Mouse (Mus musculus) hindbrain, embryonic 12.5 days (tissue): ENCODE measurements around the gene Abcd4. TPM values are rescaled to one million over a fixed set of nuclear protein-coding genes. Genes with fewer than 3 reads are reported as not detected.
A peak's percentile ranks its signal among the peaks of the same experiment; 100 is the strongest.

Experiments used
- ATAC-seq: fragments of 200-750 bp; cut with Nextera tagmentation; 2 replicates; pipeline ENCODE4 v1.8.0; 2017; ENCODE audit warnings: moderate TSS enrichment; ENCODE audit not compliant: low FRiP score
- H3K27ac ChIP-seq: fragments of 300-500 bp; sonication (generic); 2 replicates; pipeline ENCODE4 v1.5.1; 2016; ENCODE audit warnings: mild to moderate bottlenecking
- H3K27me3 ChIP-seq: fragments of 300-500 bp; sonication (generic); 2 replicates; pipeline ENCODE4 v1.6.1; 2016; ENCODE audit warnings: mild to moderate bottlenecking
- H3K36me3 ChIP-seq: fragments of 300-500 bp; sonication (generic); 2 replicates; pipeline ENCODE4 v1.6.1; 2016; ENCODE audit warnings: mild to moderate bottlenecking
- H3K4me1 ChIP-seq: fragments of 300-500 bp; sonication (generic); 2 replicates; pipeline ENCODE4 v1.6.1; 2016
- H3K4me2 ChIP-seq: fragments of 300-500 bp; sonication (generic); replicated peaks from 2 replicates; pipeline ENCODE4 v1.6.1; 2016; ENCODE audit warnings: mild to moderate bottlenecking
- H3K4me3 ChIP-seq: fragments of 300-500 bp; sonication (generic); 2 replicates; pipeline ENCODE4 v1.5.1; 2016; ENCODE audit warnings: mild to moderate bottlenecking
- H3K9ac ChIP-seq: fragments of 300-500 bp; sonication (generic); 2 replicates; pipeline ENCODE4 v1.6.1; 2016; ENCODE audit warnings: mild to moderate bottlenecking, moderate library complexity
- H3K9me3 ChIP-seq: fragments of 300-500 bp; sonication (generic); replicated peaks from 2 replicates; pipeline ENCODE4 v1.6.1; 2016; ENCODE audit warnings: mild to moderate bottlenecking
- WGBS: fragments of 180-500 bp; shearing (Covaris S2); methylation state at CpG from one replicate; pipeline ENCODE4 v1.1.7; 2016; 5-methylcytosine and 5-hydroxymethylcytosine counted together
- polyA plus RNA-seq: library from polyadenylated mRNA; unstranded; fragments of >200 nt; fragmentation: Nextera tagmentation; extraction: Ambion mirVana; gene quantifications from 2 replicates; pipeline ENCODE4 v1.2.1, GENCODE M21; 2016

Abcd4 gene
- polyA plus RNA-seq = 13.7 and 17.1 TPM in 2 replicates

DNA sequence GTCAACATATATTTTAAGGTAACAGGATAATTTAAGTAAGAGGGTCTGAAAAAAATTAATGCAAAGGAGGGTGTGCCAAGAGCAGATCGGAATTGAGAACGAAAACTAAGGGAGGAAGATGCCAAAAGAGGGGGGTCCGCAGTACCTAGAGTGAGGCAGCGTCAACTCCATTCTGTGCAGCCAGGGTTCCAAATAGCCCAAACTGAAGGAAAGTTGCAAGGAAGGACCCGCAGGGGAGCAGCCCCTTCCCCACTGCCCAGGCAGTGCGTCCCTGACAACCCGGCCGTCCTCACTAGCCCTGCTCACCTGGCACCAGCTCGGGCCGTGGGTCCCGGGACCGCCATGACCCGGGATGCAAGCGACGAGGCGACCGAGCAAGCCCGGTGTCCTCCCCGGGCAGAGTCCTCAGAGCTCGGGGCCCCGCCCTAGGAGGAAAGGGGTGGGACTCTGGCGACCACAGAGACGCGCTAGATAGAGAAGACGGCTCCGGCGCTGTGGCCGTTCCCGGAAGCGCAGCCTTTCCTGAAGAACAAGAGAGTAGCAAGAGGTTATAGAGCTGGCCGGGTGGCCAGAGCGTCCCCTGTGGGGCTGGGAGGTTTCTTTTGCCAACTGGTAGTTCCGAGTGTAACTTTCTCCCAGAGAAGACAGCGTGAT is at the start of gene Abcd4:
Gene Abcd4 (minus strand): TSS at position 437 of the 654 bp plus-strand sequence.
- no peak within 1 kb of the TSS for H3K27ac ChIP-seq
- WGBS = under 1% methylated on average over 34 of the region's 34 CpGs
- H3K9me3 ChIP-seq = no peaks in the 10 kb centered on the region

DNA sequence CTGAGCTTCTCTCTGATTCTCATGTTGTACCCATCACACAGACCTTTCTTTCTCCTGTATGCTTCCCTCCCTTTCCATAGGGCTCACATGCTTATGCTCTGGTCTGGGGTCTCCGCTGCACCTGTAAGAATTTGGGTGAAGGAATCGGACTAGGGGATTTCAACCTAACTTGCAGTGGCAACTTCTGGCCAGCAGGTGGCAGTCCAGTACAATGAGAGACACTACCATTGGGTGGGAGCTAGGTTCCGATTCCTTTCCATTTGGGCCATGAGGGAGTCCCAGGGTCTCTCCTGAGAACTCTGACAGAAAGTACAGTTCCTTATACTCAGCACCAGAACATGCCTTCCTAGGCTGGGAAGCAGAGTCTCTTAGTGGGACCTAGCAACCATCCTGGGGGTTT is 36.7 kb upstream of the Abcd4 start:
- no peak overlapping the region for H3K4me3 ChIP-seq
- no peaks in the 10 kb centered on the region for H3K36me3 ChIP-seq
- no peak overlapping the region for H3K9ac ChIP-seq
- H3K27me3 ChIP-seq = peaks cover 19% of the 10 kb centered on the region; the same call in 1 of the 2 replicates
- H3K9me3 ChIP-seq = no peaks in the 10 kb centered on the region
- no peak overlapping the region for H3K4me2 ChIP-seq
- WGBS = 20% methylated on average over 3 of the region's 3 CpGs
- ATAC-seq = no peak
- H3K27ac ChIP-seq = no peak overlapping the region
- H3K4me1 ChIP-seq = no peaks in the 10 kb centered on the region

More for the DNA sequence above, at the start of gene Abcd4:
- ATAC-seq = peak; percentile 98
- Histone ChIP-seq H3K4me3 (peak within 1 kb of the TSS; percentile 73), H3K36me3 (no peaks in the 10 kb centered on the region), H3K4me2 (peak within 1 kb of the TSS; percentile 59), H3K4me1 (peaks cover 13% of the 10 kb centered on the region), H3K9ac (peak within 1 kb of the TSS; percentile 84), H3K27me3 (no peaks in the 10 kb centered on the region)

GRCm38 (mm10) chr12:84650234-84650633 is 33.0 kb upstream of the Abcd4 start:
- ATAC-seq = no peak
- Histone ChIP-seq H3K36me3 (no peaks in the 10 kb centered on the region), H3K4me3 (no peak overlapping the region), H3K4me1 (no peaks in the 10 kb centered on the region), H3K27me3 (peaks cover 19% of the 10 kb centered on the region; the same call in 1 of the 2 replicates), H3K9ac (no peak overlapping the region), H3K27ac (no peak overlapping the region), H3K4me2 (no peak overlapping the region), H3K9me3 (no peaks in the 10 kb centered on the region)
- 84% methylated on average over 13 of the region's 13 CpGs for whole genome bisulfite sequencing

GRCm38 (mm10) chr12:84640654-84641053 is 23.4 kb upstream of the Abcd4 start, which contains the start of gene Vrtn:
Gene Vrtn, plus strand, starts transcription at chr12:84641019.
- Histone ChIP-seq H3K4me1 (no peaks in the 10 kb centered on the region), H3K4me2 (no peak within 1 kb of the TSS), H3K36me3 (no peaks in the 10 kb centered on the region), H3K27me3 (peaks cover 55% of the 10 kb centered on the region), H3K9me3 (no peaks in the 10 kb centered on the region), H3K9ac (no peak within 1 kb of the TSS), H3K27ac (no peak within 1 kb of the TSS), H3K4me3 (no peak within 1 kb of the TSS)
- WGBS = 8% methylated on average over 9 of the region's 9 CpGs
- ATAC-seq = no peak

DNA sequence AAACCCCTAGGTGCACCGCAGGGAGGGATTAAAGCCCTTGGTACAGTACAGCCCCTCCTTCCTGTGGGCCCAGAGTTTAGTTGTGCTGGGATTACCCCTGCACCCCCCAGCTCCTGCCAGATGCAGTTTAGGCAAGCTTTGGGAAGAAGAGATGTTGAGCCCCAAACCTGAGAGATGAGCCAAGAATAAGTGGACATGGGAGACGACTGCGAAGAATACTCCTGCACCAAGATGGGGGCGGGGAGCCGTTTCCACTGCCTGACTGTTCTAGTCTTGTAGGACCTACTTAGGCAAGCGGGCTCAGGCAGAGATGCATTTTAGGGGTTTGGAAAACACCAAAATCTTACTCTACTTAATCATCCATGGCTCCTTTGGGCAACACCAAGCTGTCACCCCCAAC is 23.0 kb upstream of the Abcd4 start:
- WGBS = 7% methylated on average over 6 of the region's 6 CpGs
- H3K4me2 ChIP-seq = no peak overlapping the region
- no peak overlapping the region for H3K27ac ChIP-seq
- no peak for ATAC-seq
- H3K9me3 ChIP-seq = no peaks in the 10 kb centered on the region
- H3K4me3 ChIP-seq = no peak overlapping the region
- peaks cover 55% of the 10 kb centered on the region for H3K27me3 ChIP-seq
- no peaks in the 10 kb centered on the region for H3K4me1 ChIP-seq
- H3K9ac ChIP-seq = no peak overlapping the region
- H3K36me3 ChIP-seq = no peaks in the 10 kb centered on the region

GRCm38 (mm10) chr12:84631867-84632266 is 14.7 kb upstream of the Abcd4 start:
- H3K36me3 ChIP-seq = no peaks in the 10 kb centered on the region
- WGBS = 80% methylated on average over 3 of the region's 3 CpGs
- no peaks in the 10 kb centered on the region for H3K4me1 ChIP-seq
- no peak overlapping the region for H3K4me3 ChIP-seq
- H3K4me2 ChIP-seq = no peak overlapping the region
- H3K9me3 ChIP-seq = no peaks in the 10 kb centered on the region
- no peaks in the 10 kb centered on the region for H3K27me3 ChIP-seq
- no peak overlapping the region for H3K27ac ChIP-seq
- no peak for ATAC-seq
- H3K9ac ChIP-seq = no peak overlapping the region

DNA sequence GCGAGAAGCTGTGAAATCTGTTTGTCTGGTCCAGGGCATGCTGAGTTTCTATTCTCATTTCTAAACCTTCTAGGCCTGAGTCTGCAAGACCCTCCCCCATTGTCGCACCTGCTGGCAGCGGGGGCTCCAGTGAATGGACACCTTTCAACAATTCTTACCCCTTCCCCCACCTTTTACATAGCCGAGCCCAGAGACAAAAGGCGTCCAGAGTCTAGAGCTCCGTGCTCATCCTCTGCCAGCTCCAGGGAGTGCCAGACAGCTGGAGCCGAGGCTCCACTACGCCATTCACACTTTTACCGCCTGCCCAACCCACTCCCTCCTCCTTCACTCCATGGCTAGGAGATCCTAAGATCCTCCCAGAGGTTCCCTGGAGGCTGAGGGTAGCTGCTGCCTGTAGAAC is 7.9 kb upstream of the Abcd4 start:
- 3% methylated on average over 9 of the region's 9 CpGs for WGBS
- Histone ChIP-seq H3K4me2 (peak overlapping the region; percentile 40), H3K27ac (no peak overlapping the region), H3K4me1 (peaks cover 13% of the 10 kb centered on the region; the same call in 1 of the 2 replicates), H3K27me3 (peaks cover 13% of the 10 kb centered on the region), H3K4me3 (no peak overlapping the region), H3K9ac (no peak overlapping the region), H3K9me3 (no peaks in the 10 kb centered on the region), H3K36me3 (no peaks in the 10 kb centered on the region)
- no peak for ATAC-seq

DNA sequence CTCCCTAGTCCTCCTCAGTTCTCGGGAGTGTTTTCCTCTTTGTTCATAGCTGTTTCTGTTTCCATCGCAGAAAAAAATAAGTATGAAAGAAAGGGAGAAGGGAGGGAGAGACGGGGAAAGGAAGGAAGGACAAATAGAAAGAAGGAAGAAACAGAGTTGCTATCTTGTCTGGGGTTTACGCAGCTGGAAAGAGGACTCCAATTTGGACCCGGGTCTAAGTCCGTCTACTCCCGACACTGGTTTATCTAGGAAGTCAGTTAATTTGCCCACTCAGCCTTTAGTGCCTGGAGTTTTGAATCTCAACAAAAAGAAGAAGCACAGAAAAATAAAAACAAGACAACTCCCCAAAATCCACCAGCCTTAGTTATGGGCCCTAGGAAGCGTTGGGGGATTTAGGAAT is 7.4 kb upstream of the Abcd4 start:
- 24% methylated on average over 8 of the region's 8 CpGs for WGBS
- peak overlapping the region; percentile 40; the same call in 1 of the 2 replicates for H3K4me2 ChIP-seq
- ATAC-seq = no peak
- no peaks in the 10 kb centered on the region for H3K36me3 ChIP-seq
- no peaks in the 10 kb centered on the region for H3K9me3 ChIP-seq
- no peak overlapping the region for H3K9ac ChIP-seq
- H3K4me3 ChIP-seq = no peak overlapping the region
- H3K27ac ChIP-seq = no peak overlapping the region
- peaks cover 13% of the 10 kb centered on the region for H3K27me3 ChIP-seq
- peaks cover 13% of the 10 kb centered on the region; the same call in 1 of the 2 replicates for H3K4me1 ChIP-seq

DNA sequence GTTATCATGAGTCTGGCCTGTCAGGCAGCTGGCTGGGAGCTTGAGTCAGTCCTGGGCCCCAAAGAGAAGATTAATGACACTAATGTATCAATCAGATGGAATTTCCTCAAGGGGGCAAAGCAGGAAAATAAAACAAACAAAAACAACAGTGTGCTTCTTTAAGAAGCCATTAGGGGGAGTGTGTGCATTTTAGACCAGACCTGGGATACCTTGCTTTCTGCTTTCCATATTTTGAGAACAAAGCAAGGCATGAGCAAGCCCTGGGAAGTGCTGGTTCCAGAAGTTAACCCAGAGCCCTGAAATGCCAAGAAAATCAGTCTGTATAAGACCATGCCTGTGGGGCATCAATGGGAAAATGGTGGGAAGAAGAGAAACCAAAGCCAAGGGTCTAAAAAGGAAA is 3.8 kb upstream of the Abcd4 start:
- Histone ChIP-seq H3K27ac (no peak overlapping the region), H3K36me3 (no peaks in the 10 kb centered on the region), H3K9me3 (no peaks in the 10 kb centered on the region), H3K9ac (no peak overlapping the region), H3K4me2 (no peak overlapping the region), H3K27me3 (peaks cover 13% of the 10 kb centered on the region), H3K4me1 (peaks cover 18% of the 10 kb centered on the region), H3K4me3 (no peak overlapping the region)
- no peak for ATAC-seq

GRCm38 (mm10) chr12:84617663-84618062 is 450 bp upstream of the Abcd4 start:
- Histone ChIP-seq H3K9ac (no peak overlapping the region), H3K36me3 (no peaks in the 10 kb centered on the region), H3K27me3 (no peaks in the 10 kb centered on the region), H3K9me3 (no peaks in the 10 kb centered on the region), H3K4me3 (peak overlapping the region; percentile 73), H3K4me2 (peak overlapping the region; percentile 59), H3K4me1 (peaks cover 10% of the 10 kb centered on the region), H3K27ac (no peak overlapping the region)
- ATAC-seq = peak; percentile 26
- 6% methylated on average over 10 of the region's 10 CpGs for WGBS

DNA sequence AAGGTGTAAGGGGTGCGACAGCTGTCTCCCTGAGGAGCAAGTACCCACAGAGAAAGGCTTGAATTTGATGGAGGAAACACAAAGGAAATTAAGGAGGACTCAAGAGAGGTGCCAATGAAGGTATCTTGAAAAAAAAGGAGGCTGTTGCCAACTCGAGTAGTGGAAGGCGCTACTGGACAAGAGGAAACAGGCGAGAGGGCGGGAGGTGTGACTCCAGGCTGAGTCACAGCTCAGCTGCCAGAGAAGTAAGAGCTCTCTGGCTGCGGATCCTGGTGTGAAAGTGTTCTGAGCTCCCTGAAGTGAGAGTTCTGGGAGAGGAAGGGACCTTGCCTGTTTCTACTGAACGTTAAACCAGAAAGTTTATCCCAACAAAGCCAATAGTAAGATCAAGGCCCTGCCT is 2.7 kb downstream of the Abcd4 start:
- no peak for ATAC-seq
- WGBS = 84% methylated on average over 7 of the region's 7 CpGs
- Histone ChIP-seq H3K27me3 (no peaks in the 10 kb centered on the region), H3K9me3 (no peaks in the 10 kb centered on the region), H3K9ac (no peak overlapping the region), H3K36me3 (no peaks in the 10 kb centered on the region), H3K4me1 (peaks cover 7% of the 10 kb centered on the region), H3K27ac (no peak overlapping the region), H3K4me3 (no peak overlapping the region), H3K4me2 (no peak overlapping the region)

DNA sequence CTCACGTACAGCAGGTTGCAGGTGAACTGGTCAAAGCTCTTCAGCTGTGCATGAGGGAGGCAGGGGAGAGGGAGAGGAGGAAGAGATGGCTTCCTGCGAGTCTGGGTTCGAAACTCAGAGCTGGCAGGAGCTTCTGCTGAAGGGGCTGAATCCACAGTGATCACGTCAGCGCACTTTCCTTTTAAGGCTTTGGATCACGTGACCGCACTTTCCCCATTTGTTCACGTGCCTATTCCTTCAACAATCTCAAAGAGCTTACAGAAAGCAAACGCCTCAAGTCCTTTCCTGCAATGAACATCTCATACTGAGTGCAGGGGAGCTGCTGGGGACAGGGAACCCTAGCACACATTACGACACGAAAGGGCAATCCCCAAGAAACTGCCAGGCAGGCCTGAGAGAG is 3.2 kb downstream of the Abcd4 start:
- no peak for ATAC-seq
- 90% methylated on average over 11 of the region's 11 CpGs for WGBS
- Histone ChIP-seq H3K9me3 (no peaks in the 10 kb centered on the region), H3K27ac (no peak overlapping the region), H3K4me2 (no peak overlapping the region), H3K4me3 (no peak overlapping the region), H3K36me3 (no peaks in the 10 kb centered on the region), H3K27me3 (no peaks in the 10 kb centered on the region), H3K4me1 (peaks cover 7% of the 10 kb centered on the region), H3K9ac (no peak overlapping the region)

- Histone ChIP-seq H3K4me2 (no peak overlapping the region), H3K9ac (no peak overlapping the region), H3K27ac (no peak overlapping the region), H3K4me1 (peaks cover 5% of the 10 kb centered on the region; the same call in 1 of the 2 replicates), H3K9me3 (no peaks in the 10 kb centered on the region), H3K27me3 (no peaks in the 10 kb centered on the region), H3K36me3 (peaks cover 6% of the 10 kb centered on the region; the same call in 1 of the 2 replicates), H3K4me3 (no peak overlapping the region)
- ATAC-seq = no peak
- 55% methylated on average over 8 of the region's 8 CpGs for WGBS
These were observed 4.7 kb downstream of the Abcd4 start for GRCm38 (mm10) chr12:84612518-84612917.
